Mouse (Mus musculus) thymus, adult 2 months (tissue): Measurements from ENCODE around the gene Tead4.

Experiments used
- CTCF ChIP-seq: fragments of 200-500 bp; IDR thresholded peaks from 2 replicates; pipeline ENCODE4 v1.5.1; 2012; ENCODE audit warnings: mild to moderate bottlenecking, control low read depth, low read length, moderate library complexity, borderline replicate concordance; ENCODE audit not compliant: control insufficient read depth, poor library complexity, insufficient read depth; ENCODE audit errors: extremely low read depth
- POLR2A ChIP-seq: fragments of 200-500 bp; IDR thresholded peaks from 2 replicates; pipeline ENCODE4 v1.6.1; 2012; ENCODE audit warnings: mild to moderate bottlenecking, low read length, control low read depth, moderate library complexity; ENCODE audit not compliant: control insufficient read depth, poor library complexity, insufficient read depth; ENCODE audit errors: extremely low read depth

DNA sequence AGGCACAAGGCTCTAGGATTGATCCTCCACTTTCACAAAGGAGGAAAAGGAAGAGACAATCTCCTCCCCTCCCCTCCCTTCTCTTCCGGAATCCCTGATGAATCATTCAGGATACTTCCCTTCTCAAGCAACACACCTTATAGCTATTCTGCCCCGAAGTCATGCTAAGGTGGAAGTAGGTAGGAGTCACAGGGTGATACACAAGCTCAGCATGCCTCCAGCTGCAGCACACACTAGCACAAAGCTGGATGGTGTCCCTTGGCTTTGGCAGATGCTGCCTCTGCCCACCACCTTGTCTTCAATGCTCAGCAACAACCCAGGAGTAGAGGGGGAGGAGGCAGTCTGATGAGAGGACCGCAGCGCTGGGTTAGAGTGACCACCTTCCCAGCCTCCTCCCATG is 21.5 kb downstream of the Tead4 start:
- TF ChIP-seq CTCF (no peak), POLR2A (no peak)
